In genomic region chr8:12400611-12401390, GRCm38 (mm10) we compare ENCODE assay signal across 9 mouse cellular contexts. TPM values are rescaled to one million over a fixed set of nuclear protein-coding genes. Genes with fewer than 3 reads are reported as not detected.
A peak's percentile ranks its signal among the peaks of the same experiment; 100 is the strongest.
DNase-seq lines count a peak whose midpoint lies in the region; ATAC-seq lines count a peak whose summit lies in the region.
"Had no signal": no experiment of that assay in that cellular context is flagged by ENCODE, and none has a peak within 500 bp of the region (broad histone marks: within the 10 kb centered on the region; RNA-seq: fewer than 3 reads in every experiment).

No protein-coding gene starts in this region.

- H3K9ac ChIP-seq in heart, embryonic 16.5 days (ENCODE audit: low read length), result no peak overlapping the region
- H3K9ac ChIP-seq in limb, embryonic 13.5 days, result no peak overlapping the region

- under 1% methylated on average over 42 of the region's 44 CpGs for WGBS in heart, embryonic 16.5 days
- WGBS in hindbrain, embryonic 10.5 days, result under 1% methylated on average over 40 of the region's 44 CpGs
- 0% methylated on average over 39 of the region's 44 CpGs for WGBS in limb, embryonic 13.5 days

- peaks cover 91% of the 10 kb centered on the region for H3K27me3 ChIP-seq in heart, embryonic 16.5 days (ENCODE audit: control insufficient read depth, insufficient read depth, low read length)
- peaks cover 89% of the 10 kb centered on the region for H3K27me3 ChIP-seq in hindbrain, embryonic 10.5 days (ENCODE audit: insufficient read depth, poor library complexity, severe bottlenecking)
- H3K27me3 ChIP-seq in limb, embryonic 13.5 days, result peaks cover 96% of the 10 kb centered on the region

- no peak for DNase-seq in heart, adult 8-10 months (ENCODE audit: low spot score)
- peak; percentile 45 to 61 for DNase-seq in cerebellum, postnatal 10 days
- DNase-seq in hindbrain, embryonic 10.5 days (ENCODE audit: low spot score), result peak; percentile 80
- DNase-seq in adrenal gland, postnatal 25 days, result no peak
- no peak for DNase-seq in natural killer cell, adult 2 months (ENCODE audit: low spot score in 2 of 2)

- no peak overlapping the region for H3K27ac ChIP-seq in heart, embryonic 16.5 days (ENCODE audit: low read length)
- H3K27ac ChIP-seq in hindbrain, embryonic 10.5 days, result peak overlapping the region; percentile 94
- H3K27ac ChIP-seq in limb, embryonic 13.5 days, result no peak overlapping the region

- no peaks in the 10 kb centered on the region for H3K36me3 ChIP-seq in heart, embryonic 16.5 days (ENCODE audit: control insufficient read depth, insufficient read depth)
- H3K36me3 ChIP-seq in hindbrain, embryonic 10.5 days, result peaks cover 15% of the 10 kb centered on the region
- no peaks in the 10 kb centered on the region for H3K36me3 ChIP-seq in limb, embryonic 13.5 days

- H3K4me3 ChIP-seq in heart, embryonic 16.5 days (ENCODE audit: low read length), result no peak overlapping the region
- H3K4me3 ChIP-seq in hindbrain, embryonic 10.5 days, result peak overlapping the region; percentile 78
- peak overlapping the region; percentile 16 for H3K4me3 ChIP-seq in limb, embryonic 13.5 days

- no peak overlapping the region for H3K4me2 ChIP-seq in heart, embryonic 16.5 days (ENCODE audit: low read depth, low read length)
- peak overlapping the region; percentile 32 for H3K4me2 ChIP-seq in limb, embryonic 13.5 days (replicated peaks)

- H3K9me3 ChIP-seq in heart, embryonic 16.5 days (replicated peaks; ENCODE audit: control insufficient read depth, low read length), result no peaks in the 10 kb centered on the region
- no peaks in the 10 kb centered on the region for H3K9me3 ChIP-seq in hindbrain, embryonic 10.5 days
- no peaks in the 10 kb centered on the region for H3K9me3 ChIP-seq in limb, embryonic 13.5 days

- H3K4me1 ChIP-seq in heart, embryonic 16.5 days (ENCODE audit: control insufficient read depth, insufficient read depth, low read length), result no peaks in the 10 kb centered on the region; the same call in 1 of the 2 replicates
- H3K4me1 ChIP-seq in hindbrain, embryonic 10.5 days (replicated peaks), result peaks cover 72% of the 10 kb centered on the region
- peaks cover 23% of the 10 kb centered on the region for H3K4me1 ChIP-seq in limb, embryonic 13.5 days

- ATAC-seq in heart, embryonic 16.5 days (replicated peaks; ENCODE audit: extremely low read depth, insufficient read depth, low FRiP score), result peak; percentile 52; the same call in 1 of the 2 replicates
- peak; percentile 42; the same call in 1 of the 2 replicates for ATAC-seq in limb, embryonic 13.5 days (ENCODE audit: low FRiP score, low read depth)
- ATAC-seq in erythroid progenitor cell, adult 5-6 weeks (replicated peaks; ENCODE audit: low FRiP score, poor library complexity, severe bottlenecking), result no peak

RNA-seq across cellular contexts. Expression of gene Sox1, which starts 5.7 kb away (rescaled TPM):
- not detected in 2 replicates for polyA plus RNA-seq in heart, embryonic 16.5 days (2015; fragmentation: Nextera tagmentation; extraction: Ambion mirVana)
- total RNA-seq in heart, adult 8-10 months (2022), result not detected
- 2.5 and 2.6 TPM in 2 replicates for polyA plus RNA-seq in hindbrain, embryonic 10.5 days (2016; fragmentation: Nextera tagmentation; extraction: Ambion mirVana)
- polyA plus RNA-seq in limb, embryonic 13.5 days (2015; fragmentation: Nextera tagmentation; extraction: Ambion mirVana), result not detected in 2 replicates
- total RNA-seq in erythroid progenitor cell, adult 5-6 weeks (2015; ENCODE audit: low replicate concordance), result not detected in 2 replicates
- total RNA-seq in erythroid progenitor cell, adult 5-6 weeks (2017; ENCODE audit: low replicate concordance), result not detected in 2 replicates
- total RNA-seq in adrenal gland, postnatal 25 days (2021), result not detected in 2 replicates
- total RNA-seq: liver, adult 2 months had no signal
- polyA plus RNA-seq: liver, adult 2 months had no signal

Comparison
In these comparisons a context has a peak if more than half of its experiments do, and no peak if none do; other contexts are left out.
1. DNase-seq: peak in cerebellum, postnatal 10 days (2 of 2) and hindbrain, embryonic 10.5 days (single experiment); none in heart, adult 8-10 months (single experiment), adrenal gland, postnatal 25 days (single experiment) and natural killer cell, adult 2 months (0 of 2).